Mouse (Mus musculus) erythroblast, embryonic 14.5 days (primary cell): Measurements from ENCODE around the gene Olfr549.

Source experiments
- GATA1 ChIP-seq: IDR thresholded peaks from 2 replicates; pipeline ENCODE4 v1.6.1; 2012; ENCODE audit warnings: low read length, inconsistent platforms, mixed read lengths
- TAL1 ChIP-seq: IDR thresholded peaks from 3 replicates; pipeline ENCODE4 v1.6.1; 2012; ENCODE audit warnings: low read length, inconsistent platforms, mixed read lengths

DNA sequence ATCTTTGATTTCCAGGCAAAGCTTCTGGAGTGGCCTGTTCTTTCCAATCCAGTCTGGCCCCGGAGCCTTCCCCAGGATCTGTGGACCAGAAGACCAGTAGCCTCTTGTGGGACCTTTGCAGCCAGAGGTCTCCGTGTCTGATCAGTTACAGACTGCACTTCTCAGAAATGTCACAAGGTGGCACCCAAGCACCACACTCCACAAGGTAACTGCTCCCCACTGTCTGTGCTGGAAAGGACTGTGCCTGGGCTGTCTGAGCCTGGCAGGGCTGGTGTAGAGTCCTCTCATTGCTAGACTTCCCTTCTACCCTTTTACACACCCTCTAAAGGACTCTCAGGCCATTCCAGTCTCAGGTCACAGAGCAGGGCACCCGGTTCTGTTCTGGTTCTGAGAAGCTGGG lies 42.8 kb upstream of the Olfr549 start:
- TF ChIP-seq TAL1: no peak
- TF ChIP-seq GATA1: no peak
